Mouse (Mus musculus): Measurements from ENCODE around the gene Rpl39l. TPM values are rescaled to one million over a fixed set of nuclear protein-coding genes. Genes with fewer than 3 reads are reported as not detected.
"Not testable (repeated sequence)": the region's sequence is repeated elsewhere in the genome, so short reads cannot be mapped to it uniquely, and the experiment has no call there.

Rpl39l gene
- not detected for total RNA-seq (2021)

DNA sequence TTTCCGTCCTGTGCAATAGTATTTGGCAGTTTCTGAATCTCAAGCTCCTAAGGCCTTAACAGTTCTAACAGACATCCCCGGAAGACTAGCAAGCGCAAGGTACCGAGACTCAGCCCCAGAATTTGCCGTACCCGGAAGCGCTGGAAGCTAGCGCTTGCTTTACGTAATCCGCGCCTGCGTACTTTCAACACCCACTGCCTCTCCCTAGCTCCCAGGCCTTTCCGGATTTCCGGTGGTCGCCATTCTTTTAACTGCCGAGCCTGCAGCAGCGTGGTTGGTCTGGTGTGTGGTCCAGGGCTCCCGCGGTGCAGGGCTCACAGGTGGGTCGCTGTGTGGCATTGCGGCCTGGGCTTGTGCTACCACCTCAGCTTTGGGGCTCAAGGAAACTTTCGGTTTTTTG is at the start of gene Rpl39l:
Rpl39l (plus strand) TSS at position 222 of the 400 bp plus-strand sequence.
- no peak for DNase-seq

DNA sequence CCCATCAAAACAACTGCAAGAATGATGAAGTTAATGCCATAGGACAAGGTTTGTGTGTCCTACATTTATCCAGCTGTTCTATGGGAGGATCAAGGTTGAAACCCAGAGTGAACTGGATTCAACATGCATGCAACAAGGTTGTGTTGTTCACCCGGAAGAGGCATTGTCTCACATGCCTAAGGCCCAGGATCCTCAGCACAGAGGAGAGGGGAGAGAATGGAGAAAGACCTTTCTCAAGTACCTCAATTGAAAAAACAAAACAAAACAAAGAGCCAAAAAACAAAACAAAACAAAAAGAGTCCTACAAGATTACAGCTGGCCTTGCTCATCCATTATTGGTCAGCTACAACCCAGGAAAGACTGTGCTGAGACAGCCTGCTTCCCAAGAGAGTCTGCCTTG is 42.4 kb upstream of the Rpl39l start:
- DNase-seq, result no peak

DNA sequence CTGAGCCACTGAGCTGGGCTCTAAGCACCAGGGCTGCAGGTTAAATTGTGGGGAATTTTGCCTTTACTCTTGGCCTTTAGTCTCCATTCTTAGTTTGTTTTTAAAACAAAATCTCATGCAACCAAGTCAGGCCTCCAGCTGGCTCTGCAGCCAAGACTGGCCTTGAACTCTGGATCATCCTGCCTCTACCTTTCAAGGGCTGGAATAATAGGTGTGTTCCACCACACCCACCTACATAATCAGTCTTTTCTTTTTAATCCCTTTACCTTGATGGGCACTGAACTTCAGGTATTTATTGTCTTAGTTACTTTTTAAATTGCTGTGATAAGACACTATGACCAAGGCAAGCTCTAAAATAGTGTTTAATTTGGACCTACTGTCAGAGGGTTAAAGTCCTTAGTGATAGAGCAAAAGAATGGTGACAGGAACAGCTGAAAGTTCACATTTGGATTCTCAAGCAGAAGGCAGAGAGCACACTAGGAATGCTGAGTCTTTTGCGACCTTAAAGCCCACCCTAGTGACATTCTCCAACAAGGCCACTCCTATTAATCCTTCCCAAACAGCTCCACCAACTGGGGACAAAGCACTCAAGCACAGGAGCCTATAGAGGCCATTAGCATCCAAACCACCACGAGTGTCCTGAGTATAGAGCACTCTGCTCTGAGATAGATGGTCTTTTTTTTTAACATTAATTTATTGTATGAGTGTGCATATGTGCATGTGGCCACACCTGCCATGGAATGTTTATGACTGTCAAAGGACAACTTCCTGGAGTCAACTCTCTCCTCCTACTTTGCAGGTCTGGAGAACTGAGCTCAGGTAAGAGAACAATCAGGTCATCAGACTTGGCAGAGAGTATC is 40.7 kb upstream of the Rpl39l start:
- DNase-seq, result no peak

DNA sequence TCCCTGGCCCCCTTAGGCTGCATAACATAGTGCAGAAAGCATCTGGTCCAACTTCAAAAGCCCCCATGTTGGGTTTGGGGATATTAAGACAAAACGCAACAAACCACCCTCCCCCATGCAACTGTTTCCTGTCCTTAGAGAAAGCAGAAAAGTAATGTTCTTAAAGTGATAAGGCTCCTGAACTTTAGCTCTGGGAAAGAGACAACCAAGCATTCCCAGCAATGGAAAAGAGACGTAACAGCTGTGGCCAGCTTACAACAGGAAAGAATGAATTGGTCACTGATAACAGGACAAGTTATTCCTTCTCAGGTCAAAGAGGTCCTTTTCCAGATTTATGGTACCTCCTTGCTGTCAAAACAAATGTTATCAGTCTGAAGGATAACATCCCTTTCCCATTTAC is 26.9 kb upstream of the Rpl39l start:
- no peak for DNase-seq

DNA sequence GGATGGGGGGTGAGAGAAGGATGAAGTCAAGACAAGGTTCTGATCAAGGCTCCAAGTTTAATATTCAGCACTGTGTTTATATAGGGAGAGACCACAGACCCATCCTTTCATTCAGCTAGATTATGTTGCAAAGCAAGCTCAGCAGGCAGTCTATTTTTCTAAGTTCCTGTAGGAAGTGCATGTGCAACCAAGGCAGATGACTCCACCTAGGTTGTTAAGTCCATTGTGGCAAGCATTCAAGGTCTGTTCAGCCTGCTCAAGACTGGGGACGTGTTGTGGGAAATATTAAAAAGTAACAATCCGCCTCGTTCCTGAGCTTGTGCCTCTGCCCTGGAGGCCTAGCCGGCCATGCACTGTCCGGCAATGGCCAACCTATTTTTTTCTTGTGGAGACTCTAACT is 22.6 kb upstream of the Rpl39l start:
- DNase-seq, result no peak

DNA sequence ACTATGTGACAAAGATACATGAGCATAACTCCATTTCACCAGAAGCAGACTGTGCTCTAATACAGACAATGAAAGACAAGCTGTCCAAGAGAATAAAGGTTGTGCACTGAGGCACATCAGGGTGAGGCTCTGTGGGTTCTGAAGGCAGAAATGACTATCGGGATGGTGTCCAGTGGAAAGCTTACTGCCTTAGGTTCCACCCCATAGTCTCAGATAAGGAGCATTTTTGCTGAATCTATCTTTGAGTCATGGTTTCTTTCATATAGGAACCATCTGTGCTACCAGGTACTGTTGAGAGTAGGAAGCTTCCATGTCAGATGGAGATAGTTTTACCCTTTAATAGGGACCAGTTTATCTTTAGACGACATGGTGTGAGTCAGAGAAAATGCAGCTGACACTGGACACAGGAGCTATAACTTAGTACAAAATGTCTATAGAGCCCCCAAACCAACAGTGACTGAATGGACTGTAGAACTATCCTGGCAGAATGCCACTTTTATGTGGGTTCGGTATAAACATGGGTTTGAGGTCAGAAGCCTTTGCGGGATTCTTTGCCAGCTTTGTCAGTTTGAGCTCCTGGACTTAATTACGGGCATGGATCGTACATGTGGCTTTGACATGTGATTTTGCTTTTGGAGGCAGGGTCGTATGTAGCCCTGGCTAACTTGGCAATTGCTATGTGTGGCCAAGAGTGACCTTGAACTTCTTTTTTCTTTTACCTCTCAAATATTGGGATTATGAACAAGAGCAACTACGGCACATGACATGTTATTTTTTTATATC is 712 bp upstream of the Rpl39l start:
- DNase-seq, result no peak

DNA sequence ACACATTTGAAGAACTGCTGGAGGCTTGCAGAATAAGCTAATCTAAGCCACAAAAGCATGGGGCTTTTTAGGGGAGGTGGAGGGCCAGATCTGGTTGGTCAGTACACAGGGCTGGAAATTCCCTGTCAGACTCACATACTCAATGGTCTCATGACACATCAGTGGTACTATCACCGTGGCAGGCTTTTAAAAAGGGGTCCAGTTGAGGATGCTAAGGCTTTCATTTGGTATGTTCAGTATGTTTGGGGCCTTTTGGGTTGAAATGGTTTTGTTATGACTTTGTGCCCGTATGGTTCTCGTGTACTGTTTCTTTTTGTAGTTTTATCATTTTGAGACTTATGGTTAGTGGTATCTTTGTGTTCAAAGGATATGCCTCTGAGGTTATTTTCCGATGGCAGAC is 1.2 kb downstream of the Rpl39l start:
- no peak for DNase-seq

DNA sequence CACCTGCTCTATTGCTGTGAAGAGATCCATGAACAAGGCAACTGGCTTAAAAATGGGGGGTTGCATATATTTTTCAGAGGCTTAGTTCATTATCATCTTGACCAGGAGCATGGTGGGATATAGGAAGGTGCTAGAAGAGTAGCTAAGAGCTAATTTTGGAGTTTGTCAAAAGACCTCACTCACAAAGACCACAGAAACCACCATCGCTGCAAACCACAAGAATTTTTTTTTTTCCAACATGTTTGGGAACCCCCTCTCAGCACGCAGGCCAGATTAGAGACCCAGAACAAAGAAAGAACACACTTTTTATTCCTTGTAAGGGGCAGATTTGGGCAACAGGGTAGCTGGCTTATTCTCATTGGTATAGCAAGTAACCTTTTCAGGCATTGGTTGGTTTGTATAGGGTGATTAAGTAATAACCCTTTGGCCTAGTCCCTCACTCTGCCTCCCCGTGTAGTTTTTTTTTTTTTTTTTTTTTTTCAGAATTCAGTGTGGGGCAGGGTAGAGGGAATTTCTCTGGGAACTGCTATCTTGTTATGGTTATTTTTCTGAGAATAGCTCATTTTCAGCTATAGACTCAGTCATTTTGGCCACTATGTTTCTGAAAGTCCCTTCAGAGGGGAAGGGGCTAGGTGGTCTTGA is 2.3 kb downstream of the Rpl39l start:
- DNase-seq, result no peak

DNA sequence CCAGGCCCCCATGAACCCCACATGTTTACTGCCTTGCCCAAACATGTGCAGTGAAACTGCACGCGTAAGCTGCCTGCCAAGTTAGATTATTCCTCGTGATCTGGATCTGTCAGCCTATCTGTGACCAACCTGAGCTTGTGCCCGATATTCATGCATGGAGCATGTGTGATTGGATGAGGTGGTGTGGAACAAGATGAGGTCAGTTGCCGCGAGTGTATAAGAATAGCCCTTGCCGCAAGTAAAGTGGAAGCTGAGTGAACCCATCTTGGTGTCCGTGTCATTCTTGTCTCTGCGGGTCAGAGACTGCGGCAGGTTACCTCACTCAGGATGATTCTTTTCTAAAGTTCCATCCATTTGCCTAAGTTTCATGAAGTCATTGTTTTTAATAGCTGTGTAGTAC is 17.4 kb downstream of the Rpl39l start:
- DNase-seq, result not testable (repeated sequence)

DNA sequence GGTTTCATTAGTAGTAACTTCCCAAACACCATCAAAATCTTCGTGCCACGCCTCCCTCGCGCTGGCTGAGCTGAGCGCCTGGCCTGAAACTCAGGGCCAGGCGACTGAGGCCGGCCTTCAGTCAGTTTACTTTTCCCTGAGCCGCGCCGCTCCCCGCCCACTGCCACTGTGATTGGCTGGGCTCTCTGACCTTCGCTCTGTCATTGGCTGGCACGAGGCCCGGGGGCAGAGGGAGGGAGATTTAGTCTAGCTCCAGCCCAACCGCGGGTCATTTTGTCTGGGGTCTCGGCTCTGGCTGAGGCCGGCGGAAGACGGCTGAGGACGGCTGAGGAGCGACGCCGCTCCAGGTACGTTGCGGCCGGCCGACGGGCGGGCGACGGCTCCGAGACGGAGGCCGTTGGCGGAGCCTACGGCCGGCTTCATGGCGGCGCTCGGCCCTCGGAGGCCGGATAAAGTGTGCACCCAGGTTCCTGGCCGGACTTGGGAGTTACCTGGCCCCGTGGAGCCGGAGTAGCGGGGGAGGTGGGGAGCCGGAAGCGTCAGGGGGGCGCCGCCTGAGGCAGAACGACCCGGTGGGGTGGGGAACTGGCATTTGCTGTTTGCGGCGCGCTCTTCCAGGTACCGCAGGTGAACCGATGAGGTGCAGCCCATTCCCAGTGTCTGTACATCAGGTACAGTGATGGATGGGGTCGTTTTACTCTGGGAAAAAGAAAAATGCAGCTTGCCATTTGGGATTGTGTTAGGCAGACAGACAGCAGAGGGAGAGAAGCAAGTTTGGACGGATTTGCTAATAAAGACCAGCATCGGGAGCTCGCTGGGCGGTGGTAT is 22.9 kb downstream of the Rpl39l start, which contains the start of gene Atf7ip2:
Atf7ip2 (plus strand) TSS at position 34 of the 828 bp plus-strand sequence.
- DNase-seq, result peak; percentile 96

DNA sequence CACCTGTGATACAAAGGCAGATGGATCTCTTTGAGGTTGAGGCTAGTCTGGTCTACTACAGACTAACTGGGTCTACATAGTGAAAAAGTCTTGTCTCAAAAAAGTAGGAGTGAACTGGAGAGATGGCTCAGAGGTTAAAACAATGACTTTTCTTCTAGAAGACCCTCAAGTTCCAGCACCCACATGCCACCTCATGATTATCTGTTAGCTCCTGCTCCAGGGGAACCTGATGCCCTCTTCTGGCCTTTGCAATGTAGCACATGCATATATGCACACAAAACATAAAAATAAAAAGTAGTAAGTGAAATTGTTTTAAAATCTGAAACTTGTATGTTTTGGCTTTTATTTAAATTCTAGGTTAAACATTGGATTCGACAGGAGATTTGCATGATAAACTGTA is 38.8 kb downstream of the Rpl39l start:
- DNase-seq, result no peak

DNA sequence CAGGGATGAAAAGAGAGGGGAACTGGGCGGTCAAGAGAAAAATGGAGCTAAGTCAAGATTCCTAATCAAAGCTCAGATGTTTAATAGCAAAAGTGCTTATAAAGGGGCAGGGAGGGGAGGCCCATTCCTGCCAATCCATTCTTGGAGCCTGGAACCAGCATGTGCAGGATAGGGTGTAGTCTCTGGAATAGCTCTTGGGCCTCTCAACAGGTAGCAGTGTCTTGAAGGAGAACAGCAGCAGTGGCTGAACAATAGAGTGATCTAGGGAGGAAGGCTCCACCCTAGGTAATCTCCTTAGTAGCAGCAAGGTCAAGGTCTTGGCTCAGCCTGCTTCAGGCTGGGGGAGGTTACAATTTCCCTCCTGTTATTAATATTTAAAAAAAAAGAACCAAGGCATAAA is 46.3 kb downstream of the Rpl39l start:
- DNase-seq, result not testable (repeated sequence)

DNA sequence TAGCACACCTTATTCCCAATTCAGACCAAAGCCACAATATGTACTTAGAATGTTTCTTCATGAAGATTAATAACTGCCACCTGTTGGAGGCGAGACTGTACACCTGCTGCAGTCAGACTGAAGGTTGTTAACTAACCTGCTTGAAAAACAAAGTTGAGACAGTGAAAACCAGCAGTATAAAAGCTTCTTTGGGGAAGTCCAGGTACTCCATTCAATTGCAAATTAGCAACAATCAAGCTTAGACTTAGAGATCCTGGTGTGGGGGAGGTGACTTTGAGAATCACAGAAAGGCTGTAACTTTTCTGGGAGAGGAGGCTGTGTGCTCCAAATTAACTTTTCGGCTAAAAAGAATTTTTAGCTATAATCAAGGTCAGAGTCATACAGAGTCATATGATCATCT is 47.0 kb downstream of the Rpl39l start:
- DNase-seq, result not testable (repeated sequence)

Other genes starting within 250 kb of the Rpl39l start
- under 1 TPM; 0.54 to 0.62 TPM for gene Grin2a, start 174.7 kb upstream of the Rpl39l start, total RNA-seq (2021)
- under 1 TPM; 0.36 to 0.52 TPM for gene Atf7ip2, start 22.5 kb downstream of the Rpl39l start, total RNA-seq (2021)
- gene Emp2, start 143.7 kb downstream of the Rpl39l start, total RNA-seq (2021), result 10 to 100 TPM; 41.5 to 42.5 TPM
- under 1 TPM; 0.33 to 0.34 TPM for gene Tekt5, start 225.3 kb downstream of the Rpl39l start, total RNA-seq (2021)
- 10 to 100 TPM; 18.8 to 18.9 TPM for gene Nubp1, start 241.7 kb downstream of the Rpl39l start, total RNA-seq (2021)